ENCODE assay signal across 7 mouse cellular contexts in the genomic region with DNA sequence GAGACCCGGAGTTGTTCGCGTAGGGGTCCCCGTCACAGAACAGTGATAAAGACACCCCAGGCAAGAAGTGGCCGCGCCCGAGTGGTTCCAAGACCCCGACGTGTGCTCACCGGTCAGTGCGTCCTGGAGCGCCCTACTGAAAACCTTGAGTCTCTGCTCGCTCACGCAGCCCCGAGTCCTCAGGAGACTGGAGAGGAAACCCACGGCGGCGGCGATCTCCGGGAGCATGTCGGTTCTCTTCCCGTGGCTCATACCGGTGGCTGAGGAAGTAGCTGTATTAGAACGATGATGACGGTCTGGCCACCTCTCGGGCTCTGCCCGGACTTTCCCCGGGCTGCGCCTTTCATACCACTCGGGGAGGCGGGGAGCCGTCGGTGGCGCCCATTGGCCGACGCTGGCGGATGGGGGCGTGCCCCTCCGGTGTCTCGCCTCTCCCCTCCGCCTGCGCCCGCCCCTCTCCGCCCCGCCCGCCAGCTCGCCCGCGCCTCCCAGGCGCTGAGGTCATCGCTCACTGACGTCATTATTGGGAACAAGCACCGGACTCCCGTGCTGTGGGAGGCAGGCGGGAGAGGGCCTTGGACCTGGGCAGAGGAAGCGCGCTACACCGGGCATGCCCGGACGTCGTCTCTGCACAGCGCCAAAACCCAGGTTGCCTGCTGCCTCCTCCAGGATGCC. TPM values are rescaled to one million over a fixed set of nuclear protein-coding genes. Genes with fewer than 3 reads are reported as not detected.
DNase-seq lines count a peak whose midpoint lies in the region; ATAC-seq lines count a peak whose summit lies in the region.

TSS of gene Btg2 (minus strand) at position 319 of the 675 bp plus-strand sequence.

- peak; percentile 98 to 99 for DNase-seq in adrenal gland, adult 18-20 months (ENCODE audit: low spot score in 2 of 2)
- peak; percentile 98 for DNase-seq in embryo, embryonic 11 days
- DNase-seq in gastrocnemius, postnatal 36 days: peak; percentile 96 to 97
- DNase-seq in left cerebral cortex, postnatal 36 days (ENCODE audit: low spot score in 2 of 2): peak; percentile 95 to 97
- DNase-seq in midbrain, embryonic 11.5 days (ENCODE audit: low spot score, missing footprints): peak; percentile 99
- peak; percentile 99 for DNase-seq in skeletal muscle tissue, adult 2 months (ENCODE audit: low read depth, low spot score)

- ATAC-seq in intestine, embryonic 16.5 days: peak; percentile 97
- ATAC-seq in midbrain, embryonic 11.5 days (ENCODE audit: low FRiP score): peak; percentile 94

- peaks cover 35% of the 10 kb centered on the region for H3K4me1 ChIP-seq in intestine, embryonic 16.5 days (ENCODE audit: control insufficient read depth, insufficient read depth, low read length)
- peaks cover 30% of the 10 kb centered on the region for H3K4me1 ChIP-seq in midbrain, embryonic 11.5 days (ENCODE audit: control insufficient read depth, insufficient read depth, low read length)

- no peaks in the 10 kb centered on the region for H3K9me3 ChIP-seq in intestine, embryonic 16.5 days (ENCODE audit: control insufficient read depth, low read length)
- no peaks in the 10 kb centered on the region for H3K9me3 ChIP-seq in midbrain, embryonic 11.5 days (ENCODE audit: control insufficient read depth, low read length)

- H3K4me3 ChIP-seq in intestine, embryonic 16.5 days (ENCODE audit: low read length): peak within 1 kb of the TSS; percentile 73
- H3K4me3 ChIP-seq in midbrain, embryonic 11.5 days (ENCODE audit: low read depth, low read length): peak within 1 kb of the TSS; percentile 84

- H3K27ac ChIP-seq in intestine, embryonic 16.5 days (ENCODE audit: low read length): peak within 1 kb of the TSS; percentile 82
- peak within 1 kb of the TSS; percentile 52 for H3K27ac ChIP-seq in midbrain, embryonic 11.5 days (ENCODE audit: low read depth, low read length)

- intact Hi-C loops in gastrocnemius, postnatal 36 days (cut with DNase I): loop anchor here (2.0 kb wide), 1 partner anchor 14 kb away; no protein-coding TSS in a partner anchor
- intact Hi-C loops in left cerebral cortex, postnatal 36 days (cut with DNase I): loop anchor here (2.0 kb wide), 2 partner anchors 14 to 16 kb away; no protein-coding TSS in a partner anchor

- peak within 1 kb of the TSS; percentile 82 for H3K9ac ChIP-seq in intestine, embryonic 16.5 days (ENCODE audit: low read depth, low read length)
- peak within 1 kb of the TSS; percentile 93 for H3K9ac ChIP-seq in midbrain, embryonic 11.5 days (ENCODE audit: low read length)

- H3K27me3 ChIP-seq in intestine, embryonic 16.5 days (replicated peaks; ENCODE audit: control insufficient read depth, insufficient read depth, low read length): no peaks in the 10 kb centered on the region
- H3K27me3 ChIP-seq in midbrain, embryonic 11.5 days (ENCODE audit: control insufficient read depth, insufficient read depth, low read length): no peaks in the 10 kb centered on the region

- WGBS in intestine, embryonic 16.5 days: under 1% methylated on average over 61 of the region's 62 CpGs
- under 1% methylated on average over 61 of the region's 62 CpGs for WGBS in midbrain, embryonic 11.5 days

- peak within 1 kb of the TSS; percentile 78 for H3K4me2 ChIP-seq in intestine, embryonic 16.5 days (ENCODE audit: low read depth, low read length)
- peak within 1 kb of the TSS; percentile 86 for H3K4me2 ChIP-seq in midbrain, embryonic 11.5 days

- no peaks in the 10 kb centered on the region for H3K36me3 ChIP-seq in intestine, embryonic 16.5 days (ENCODE audit: control insufficient read depth, insufficient read depth, low read length)
- peaks cover 13% of the 10 kb centered on the region for H3K36me3 ChIP-seq in midbrain, embryonic 11.5 days (ENCODE audit: control insufficient read depth, insufficient read depth, low read length)

RNA-seq across cellular contexts. Expression of gene Btg2, which starts in this region (rescaled TPM):
- total RNA-seq in adrenal gland, adult 18-20 months (2021): 10 to 100 TPM; 23.1 to 32.7 TPM
- total RNA-seq in gastrocnemius, postnatal 36 days (2021): 10 to 100 TPM; 31.5 to 54.9 TPM
- 42.9 and 43.2 TPM in 2 replicates for polyA plus RNA-seq in intestine, embryonic 16.5 days (2015; fragmentation: Nextera tagmentation; extraction: Ambion mirVana)
- 10 to 100 TPM; 12.4 to 44.2 TPM for total RNA-seq in left cerebral cortex, postnatal 36 days (2021)
- polyA plus RNA-seq in midbrain, embryonic 11.5 days (2014; fragmentation: Nextera tagmentation; extraction: Ambion mirVana): 150 and 153 TPM in 2 replicates

Comparison
In these comparisons a context has a peak if more than half of its experiments do, and no peak if none do; other contexts are left out.
1. Peak in every context shown above with its lines: DNase-seq, ATAC-seq, H3K4me3 ChIP-seq and H3K27ac ChIP-seq.